ENCODE assay signal across 8 mouse cellular contexts in genomic region chr6:88123858-88124261, GRCm38 (mm10). TPM values are rescaled to one million over a fixed set of nuclear protein-coding genes. Genes with fewer than 3 reads are reported as not detected.
DNase-seq lines count a peak whose midpoint lies in the region; ATAC-seq and TF ChIP-seq lines count a peak whose summit lies in the region.

No protein-coding gene starts in this region.

- H3K4me1 ChIP-seq in heart, embryonic 13.5 days, result peaks cover 12% of the 10 kb centered on the region
- peaks cover 10% of the 10 kb centered on the region for H3K4me1 ChIP-seq in kidney, embryonic 16.5 days (ENCODE audit: insufficient read depth, low read length)
- 0 out of 2 replicates have a peak, but pooled peaks cover 4% of the 10 kb centered on the region for H3K4me1 ChIP-seq in neural tube, embryonic 15.5 days

- DNase-seq in left cerebral cortex, adult 2 months (ENCODE audit: extremely low spot score in 1 of 2, low spot score in 2 of 2), result no peak
- DNase-seq in left cerebral cortex, adult 11 months (ENCODE audit: low spot score), result no peak
- peak; percentile 78 for DNase-seq in embryo, embryonic 9.5 days (ENCODE audit: extremely low spot score)
- peak; percentile 80 to 86 for DNase-seq in lung, adult 18-20 months
- no peak for DNase-seq in cerebellum, adult 11 months

- 1% methylated on average over 9 of the region's 9 CpGs for WGBS in heart, embryonic 13.5 days
- 2% methylated on average over 9 of the region's 9 CpGs for WGBS in kidney, embryonic 16.5 days
- whole genome bisulfite sequencing in neural tube, embryonic 15.5 days, result 5% methylated on average over 9 of the region's 9 CpGs

- H3K36me3 ChIP-seq in heart, embryonic 13.5 days, result no peaks in the 10 kb centered on the region
- H3K36me3 ChIP-seq in kidney, embryonic 16.5 days (ENCODE audit: insufficient read depth, low read length), result no peaks in the 10 kb centered on the region
- H3K36me3 ChIP-seq in neural tube, embryonic 15.5 days, result no peaks in the 10 kb centered on the region

- H3K27me3 ChIP-seq in heart, embryonic 13.5 days (replicated peaks), result peaks cover 55% of the 10 kb centered on the region
- H3K27me3 ChIP-seq in kidney, embryonic 16.5 days (ENCODE audit: insufficient read depth, low read length), result no peaks in the 10 kb centered on the region
- H3K27me3 ChIP-seq in neural tube, embryonic 15.5 days (replicated peaks), result no peaks in the 10 kb centered on the region

- intact Hi-C loops in left cerebral cortex, adult 2 months (cut with DNase I), result loop anchor here (2.0 to 5.0 kb wide), 2 partner anchors 65 to 118 kb away; no protein-coding TSS in a partner anchor

- peak; percentile 52 for TF ChIP-seq CTCF in left cerebral cortex, adult 2 months (IDR thresholded peaks at IDR 0.05)

- no peaks in the 10 kb centered on the region for H3K9me3 ChIP-seq in heart, embryonic 13.5 days
- H3K9me3 ChIP-seq in kidney, embryonic 16.5 days (ENCODE audit: low read length), result no peaks in the 10 kb centered on the region
- H3K9me3 ChIP-seq in neural tube, embryonic 15.5 days (replicated peaks), result no peaks in the 10 kb centered on the region

- no peak overlapping the region for H3K4me3 ChIP-seq in left cerebral cortex, adult 2 months
- H3K4me3 ChIP-seq in heart, embryonic 13.5 days, result peak overlapping the region; percentile 16; the same call in 1 of the 2 replicates
- peak overlapping the region; percentile 9; the same call in 1 of the 2 replicates for H3K4me3 ChIP-seq in kidney, embryonic 16.5 days (ENCODE audit: low read length)
- no peak overlapping the region for H3K4me3 ChIP-seq in neural tube, embryonic 15.5 days (replicated peaks)

- ATAC-seq in heart, embryonic 13.5 days (ENCODE audit: extremely low read depth, insufficient number of reproducible peaks, low FRiP score, low TSS enrichment), result no peak; the same call in 1 of the 2 replicates
- peak; percentile 91 for ATAC-seq in kidney, embryonic 16.5 days (ENCODE audit: low FRiP score, low TSS enrichment)
- peak; percentile 75; the same call in 1 of the 2 replicates for ATAC-seq in neural tube, embryonic 15.5 days (ENCODE audit: low FRiP score)

- H3K9ac ChIP-seq in heart, embryonic 13.5 days, result peak overlapping the region; percentile 58
- no peak overlapping the region for H3K9ac ChIP-seq in kidney, embryonic 16.5 days (replicated peaks; ENCODE audit: low read length)
- H3K9ac ChIP-seq in neural tube, embryonic 15.5 days (replicated peaks), result no peak overlapping the region

- H3K4me2 ChIP-seq in heart, embryonic 13.5 days, result peak overlapping the region; percentile 61
- peak overlapping the region; percentile 44 for H3K4me2 ChIP-seq in kidney, embryonic 16.5 days (replicated peaks; ENCODE audit: low read depth, low read length)
- H3K4me2 ChIP-seq in neural tube, embryonic 15.5 days, result peak overlapping the region; percentile 42

- H3K27ac ChIP-seq in left cerebral cortex, adult 2 months, result no peak overlapping the region
- no peak overlapping the region for H3K27ac ChIP-seq in heart, embryonic 13.5 days (replicated peaks)
- no peak overlapping the region for H3K27ac ChIP-seq in kidney, embryonic 16.5 days (ENCODE audit: low read length)
- no peak overlapping the region for H3K27ac ChIP-seq in neural tube, embryonic 15.5 days (replicated peaks)

RNA-seq across cellular contexts. Expression of gene Rpn1, which starts 39.6 kb away (rescaled TPM):
- total RNA-seq in left cerebral cortex, adult 2 months (2021), result 100 to 1,000 TPM; 172 to 184 TPM
- polyA plus RNA-seq in heart, embryonic 13.5 days (2015; fragmentation: Nextera tagmentation; extraction: Ambion mirVana), result 207 and 217 TPM in 2 replicates
- polyA plus RNA-seq in kidney, embryonic 16.5 days (2015; fragmentation: Nextera tagmentation; extraction: Ambion mirVana), result 457 and 473 TPM in 2 replicates
- polyA plus RNA-seq in neural tube, embryonic 15.5 days (2015; fragmentation: Nextera tagmentation; extraction: Ambion mirVana), result 294 and 318 TPM in 2 replicates

Comparison
In these comparisons a context has a peak if more than half of its experiments do, and no peak if none do; other contexts are left out.
1. DNase-seq: peak in embryo, embryonic 9.5 days (single experiment) and lung, adult 18-20 months (2 of 2); none in left cerebral cortex, adult 2 months (0 of 2), left cerebral cortex, adult 11 months (single experiment) and cerebellum, adult 11 months (single experiment).
2. H3K4me3 ChIP-seq: peak in heart, embryonic 13.5 days (single experiment) and kidney, embryonic 16.5 days (single experiment); none in left cerebral cortex, adult 2 months (single experiment) and neural tube, embryonic 15.5 days (single experiment).
3. Peak in every context shown above with its lines, with median percentiles within 50 percentile points of each other: H3K4me2 ChIP-seq.